Mouse (Mus musculus): ENCODE measurements around the gene Asic2. TPM values are rescaled to one million over a fixed set of nuclear protein-coding genes. Genes with fewer than 3 reads are reported as not detected.

The Asic2 gene
- polyA plus RNA-seq, 1 experiment: not detected

GRCm38 (mm10) chr11:81060077-81060476 lies 908.2 kb downstream of the Asic2 start:
- Histone ChIP-seq H3K27ac (ENCODE audit: control insufficient read depth, insufficient read depth, low read depth, low read length, poor library complexity) (no peak overlapping the region), H3K4me3 (replicated peaks; ENCODE audit: control insufficient read depth, low read depth, low read length) (no peak overlapping the region), H3K4me1 (ENCODE audit: control insufficient read depth, insufficient read depth, low read length) (no peaks in the 10 kb centered on the region)
- WGBS: 73% methylated on average over 2 of the region's 2 CpGs
- TF ChIP-seq POLR2A (IDR thresholded peaks at IDR 0.05; ENCODE audit: borderline replicate concordance, control insufficient read depth, low read depth, low read length): no peak
- TF ChIP-seq CTCF (IDR thresholded peaks at IDR 0.05; ENCODE audit: control insufficient read depth, insufficient read depth, low read length): no peak

DNA sequence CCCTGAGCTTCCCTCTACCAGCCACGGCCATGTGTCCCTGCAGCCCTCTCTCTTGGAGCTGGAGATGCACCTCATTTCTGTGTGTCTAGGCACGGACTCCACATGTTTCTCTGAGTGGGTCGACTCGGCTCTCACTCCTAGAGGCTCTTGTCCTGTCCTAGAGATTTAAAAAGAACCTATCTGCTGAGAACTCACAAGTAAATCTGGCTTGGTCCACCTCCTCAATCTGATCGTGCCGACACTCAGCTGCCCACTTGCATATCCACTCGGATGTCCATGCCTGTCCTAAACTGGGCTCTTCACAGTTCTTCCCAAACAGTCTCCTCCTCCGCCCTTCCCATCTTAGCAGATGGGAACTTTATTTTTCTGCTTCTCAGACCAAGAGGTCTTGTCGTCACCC lies 908.7 kb downstream of the Asic2 start:
- WGBS: 72% methylated on average over 9 of the region's 9 CpGs
- TF ChIP-seq CTCF (IDR thresholded peaks at IDR 0.05; ENCODE audit: control insufficient read depth, insufficient read depth, low read length) (no peak), POLR2A (IDR thresholded peaks at IDR 0.05; ENCODE audit: borderline replicate concordance, control insufficient read depth, low read depth, low read length) (no peak)
- Histone ChIP-seq H3K4me1 (ENCODE audit: control insufficient read depth, insufficient read depth, low read length) (no peaks in the 10 kb centered on the region), H3K4me3 (replicated peaks; ENCODE audit: control insufficient read depth, low read depth, low read length) (no peak overlapping the region), H3K27ac (ENCODE audit: control insufficient read depth, insufficient read depth, low read depth, low read length, poor library complexity) (no peak overlapping the region)

DNA sequence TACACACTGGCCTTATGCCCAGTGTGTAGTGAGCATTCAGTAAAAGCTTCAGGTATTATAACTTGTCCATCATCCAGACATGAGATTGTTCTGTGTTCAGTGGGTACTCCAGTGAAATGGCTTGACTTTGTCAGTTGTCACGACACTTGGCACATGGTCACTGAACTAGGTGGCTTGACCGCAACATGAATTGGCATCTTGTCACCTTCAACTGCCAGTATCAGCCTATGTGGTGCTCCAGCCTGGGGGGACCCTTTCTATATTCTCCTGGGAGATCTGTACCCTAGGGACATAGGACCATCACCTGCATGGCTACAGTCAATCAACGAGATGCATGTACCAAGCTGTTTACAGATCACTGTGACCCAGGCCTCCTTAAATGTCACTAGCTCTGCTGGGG lies 910.8 kb downstream of the Asic2 start:
- TF ChIP-seq CTCF (IDR thresholded peaks at IDR 0.05; ENCODE audit: control insufficient read depth, insufficient read depth, low read length): no peak
- TF ChIP-seq POLR2A (IDR thresholded peaks at IDR 0.05; ENCODE audit: borderline replicate concordance, control insufficient read depth, low read depth, low read length): no peak
- Histone ChIP-seq H3K4me1 (ENCODE audit: control insufficient read depth, insufficient read depth, low read length) (no peaks in the 10 kb centered on the region), H3K27ac (ENCODE audit: control insufficient read depth, insufficient read depth, low read depth, low read length, poor library complexity) (no peak overlapping the region), H3K4me3 (replicated peaks; ENCODE audit: control insufficient read depth, low read depth, low read length) (no peak overlapping the region)
- WGBS: 81% methylated on average over 3 of the region's 3 CpGs

- Histone ChIP-seq H3K27ac (ENCODE audit: control insufficient read depth, insufficient read depth, low read depth, low read length, poor library complexity) (no peak overlapping the region), H3K4me3 (replicated peaks; ENCODE audit: control insufficient read depth, low read depth, low read length) (no peak overlapping the region), H3K4me1 (ENCODE audit: control insufficient read depth, insufficient read depth, low read length) (no peaks in the 10 kb centered on the region)
- 86% methylated on average over 9 of the region's 9 CpGs for WGBS
- TF ChIP-seq POLR2A (IDR thresholded peaks at IDR 0.05; ENCODE audit: borderline replicate concordance, control insufficient read depth, low read depth, low read length) (no peak), CTCF (IDR thresholded peaks at IDR 0.05; ENCODE audit: control insufficient read depth, insufficient read depth, low read length) (no peak)
Observed at GRCm38 (mm10) chr11:81056776-81057175, 911.5 kb downstream of the Asic2 start.

DNA sequence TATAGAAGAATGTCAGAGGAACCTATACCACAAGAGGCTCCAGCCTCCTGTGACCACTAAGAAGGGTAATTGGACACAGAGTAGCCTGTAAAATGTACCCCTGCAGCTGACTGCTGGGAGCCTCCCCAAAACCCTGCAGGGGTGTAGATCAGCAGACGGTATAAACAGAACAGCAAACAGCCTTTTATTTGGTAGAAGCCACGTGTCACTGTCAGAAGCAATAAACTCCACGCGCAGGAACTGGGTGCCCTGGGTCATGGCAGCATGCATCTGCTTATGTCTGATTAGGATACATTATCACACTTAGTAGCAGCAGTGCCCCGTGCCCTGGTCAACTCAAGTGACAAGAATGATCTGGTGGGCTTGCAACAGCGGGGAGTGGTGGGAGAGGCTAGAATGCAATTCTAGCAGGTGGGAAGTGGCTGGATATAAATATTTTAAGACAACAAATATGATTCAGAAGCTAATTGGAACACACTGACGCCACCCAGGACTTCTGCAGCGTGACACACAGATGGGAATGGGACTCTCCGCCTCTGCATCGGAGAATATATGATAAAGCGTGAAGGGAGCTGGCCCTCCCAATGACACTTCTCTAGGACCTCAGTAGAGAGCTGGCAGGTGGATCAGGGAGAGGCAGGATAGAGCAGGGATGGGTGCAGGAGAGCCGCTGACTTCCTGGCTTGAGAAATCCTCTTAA lies 912.7 kb downstream of the Asic2 start:
- 80% methylated on average over 12 of the region's 12 CpGs for WGBS
- no peak for TF ChIP-seq POLR2A (IDR thresholded peaks at IDR 0.05; ENCODE audit: borderline replicate concordance, control insufficient read depth, low read depth, low read length)
- no peak for TF ChIP-seq CTCF (IDR thresholded peaks at IDR 0.05; ENCODE audit: control insufficient read depth, insufficient read depth, low read length)

DNA sequence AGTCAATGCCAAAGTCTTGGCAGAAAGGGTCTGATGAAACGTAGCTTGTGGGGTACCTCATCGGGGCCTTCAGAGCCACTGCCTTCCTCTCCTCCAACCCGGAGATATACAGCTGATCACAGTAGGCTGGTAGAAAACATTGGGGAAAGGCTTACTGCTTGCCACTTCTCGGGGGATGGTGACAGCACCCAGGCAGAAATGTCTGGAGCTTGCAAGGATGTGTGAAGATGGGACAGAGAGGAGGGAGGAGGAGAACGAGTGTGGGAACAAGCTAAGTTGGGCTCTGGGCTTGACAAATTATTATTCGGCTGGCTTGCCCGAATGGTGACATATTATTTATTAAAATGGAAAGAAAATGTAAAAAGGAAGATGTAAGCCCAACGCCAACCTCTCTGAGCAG lies 914.4 kb downstream of the Asic2 start:
- Histone ChIP-seq H3K4me1 (ENCODE audit: control insufficient read depth, insufficient read depth, low read length) (no peaks in the 10 kb centered on the region), H3K4me3 (replicated peaks; ENCODE audit: control insufficient read depth, low read depth, low read length) (no peak overlapping the region), H3K27ac (ENCODE audit: control insufficient read depth, insufficient read depth, low read depth, low read length, poor library complexity) (no peak overlapping the region)
- 81% methylated on average over 8 of the region's 8 CpGs for WGBS
- TF ChIP-seq POLR2A (IDR thresholded peaks at IDR 0.05; ENCODE audit: borderline replicate concordance, control insufficient read depth, low read depth, low read length) (no peak), CTCF (IDR thresholded peaks at IDR 0.05; ENCODE audit: control insufficient read depth, insufficient read depth, low read length) (no peak)

More for the DNA sequence above, 912.7 kb downstream of the Asic2 start:
- H3K27ac ChIP-seq (ENCODE audit: control insufficient read depth, insufficient read depth, low read depth, low read length, poor library complexity): no peak overlapping the region
- H3K4me1 ChIP-seq (ENCODE audit: control insufficient read depth, insufficient read depth, low read length): no peaks in the 10 kb centered on the region
- H3K4me3 ChIP-seq (replicated peaks; ENCODE audit: control insufficient read depth, low read depth, low read length): no peak overlapping the region

DNA sequence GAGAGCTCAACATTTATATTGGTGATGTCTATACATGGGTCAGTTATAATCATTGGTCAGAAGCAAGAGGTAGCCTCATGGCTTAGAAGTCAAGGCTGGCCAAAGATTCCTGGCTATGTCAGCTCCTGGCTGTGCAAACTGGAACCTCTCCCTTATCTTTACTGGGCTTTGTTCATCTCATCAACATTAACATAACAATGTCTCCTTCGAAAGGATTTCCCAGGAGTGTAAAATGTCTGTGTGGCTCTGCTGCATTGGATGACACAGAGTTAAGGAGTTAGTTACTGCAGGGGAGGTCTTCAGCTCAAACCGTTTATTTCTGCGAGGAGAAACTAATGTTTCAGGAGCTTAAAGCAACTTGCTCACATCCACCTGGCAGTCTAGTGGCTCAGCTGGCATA lies 926.6 kb downstream of the Asic2 start:
- WGBS: 55% methylated on average over 3 of the region's 3 CpGs
- TF ChIP-seq POLR2A (IDR thresholded peaks at IDR 0.05; ENCODE audit: borderline replicate concordance, control insufficient read depth, low read depth, low read length) (no peak), CTCF (IDR thresholded peaks at IDR 0.05; ENCODE audit: control insufficient read depth, insufficient read depth, low read length) (no peak)

DNA sequence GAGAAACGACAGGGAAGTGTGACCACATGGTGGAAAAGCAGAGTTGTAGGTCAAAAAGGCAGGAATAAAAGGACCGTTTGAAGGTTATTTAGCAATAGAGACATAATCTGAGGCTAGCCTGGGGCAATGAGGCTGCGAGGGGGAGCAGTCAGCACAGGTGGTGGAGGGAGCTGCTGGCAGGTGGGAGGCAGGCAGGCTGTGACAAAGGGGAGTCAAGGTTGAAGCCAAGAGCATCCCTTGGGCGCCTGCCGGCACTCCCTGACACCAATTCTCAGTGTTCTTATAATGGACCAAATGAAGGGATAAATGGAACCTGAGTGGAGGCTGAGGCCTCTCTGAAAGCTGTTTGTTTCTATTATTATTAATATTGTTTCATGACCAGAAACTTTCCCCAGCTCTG lies 928.3 kb downstream of the Asic2 start:
- no peak overlapping the region for H3K27ac ChIP-seq (ENCODE audit: control insufficient read depth, insufficient read depth, low read depth, low read length, poor library complexity)
- 54% methylated on average over 5 of the region's 5 CpGs for WGBS
- H3K4me1 ChIP-seq (ENCODE audit: control insufficient read depth, insufficient read depth, low read length): no peaks in the 10 kb centered on the region
- TF ChIP-seq POLR2A (IDR thresholded peaks at IDR 0.05; ENCODE audit: borderline replicate concordance, control insufficient read depth, low read depth, low read length): no peak
- no peak for TF ChIP-seq CTCF (IDR thresholded peaks at IDR 0.05; ENCODE audit: control insufficient read depth, insufficient read depth, low read length)
- no peak overlapping the region for H3K4me3 ChIP-seq (replicated peaks; ENCODE audit: control insufficient read depth, low read depth, low read length)

More for the DNA sequence above, 926.6 kb downstream of the Asic2 start:
- Histone ChIP-seq H3K4me1 (ENCODE audit: control insufficient read depth, insufficient read depth, low read length) (no peaks in the 10 kb centered on the region), H3K4me3 (replicated peaks; ENCODE audit: control insufficient read depth, low read depth, low read length) (no peak overlapping the region), H3K27ac (ENCODE audit: control insufficient read depth, insufficient read depth, low read depth, low read length, poor library complexity) (no peak overlapping the region)

GRCm38 (mm10) chr11:81032151-81032550 lies 936.1 kb downstream of the Asic2 start:
- no peak overlapping the region for H3K4me3 ChIP-seq (replicated peaks; ENCODE audit: control insufficient read depth, low read depth, low read length)
- TF ChIP-seq CTCF (IDR thresholded peaks at IDR 0.05; ENCODE audit: control insufficient read depth, insufficient read depth, low read length) (no peak), POLR2A (IDR thresholded peaks at IDR 0.05; ENCODE audit: borderline replicate concordance, control insufficient read depth, low read depth, low read length) (no peak)
- WGBS: 84% methylated on average over 3 of the region's 3 CpGs
- H3K4me1 ChIP-seq (ENCODE audit: control insufficient read depth, insufficient read depth, low read length): no peaks in the 10 kb centered on the region
- no peak overlapping the region for H3K27ac ChIP-seq (ENCODE audit: control insufficient read depth, insufficient read depth, low read depth, low read length, poor library complexity)
